Mouse (Mus musculus): ENCODE data around the gene Commd7.

The Commd7 gene

GRCm38 (mm10) chr2:153622449-153622848, 10.1 kb downstream of the Commd7 start:
- DNase-seq (ENCODE audit: low spot score in 2 of 2): no peak

GRCm38 (mm10) chr2:153618889-153619288, 13.7 kb downstream of the Commd7 start:
- DNase-seq (ENCODE audit: low spot score in 2 of 2): no peak

GRCm38 (mm10) chr2:153618439-153618838, 14.1 kb downstream of the Commd7 start:
- DNase-seq (ENCODE audit: low spot score in 2 of 2): no peak

- DNase-seq (ENCODE audit: low spot score in 2 of 2): no peak
Observed at GRCm38 (mm10) chr2:153616893-153617292, 15.7 kb downstream of the Commd7 start.

- no peak for DNase-seq (ENCODE audit: low spot score in 2 of 2)
Observed at GRCm38 (mm10) chr2:153612594-153613281, 19.8 kb downstream of the Commd7 start.

GRCm38 (mm10) chr2:153611743-153612142, 20.8 kb downstream of the Commd7 start:
- DNase-seq (ENCODE audit: low spot score in 2 of 2): no peak

- DNase-seq (ENCODE audit: low spot score in 2 of 2): no peak
Observed at GRCm38 (mm10) chr2:153611241-153611630, 21.3 kb downstream of the Commd7 start.

GRCm38 (mm10) chr2:153610426-153611240, 21.9 kb downstream of the Commd7 start:
- DNase-seq (ENCODE audit: low spot score in 2 of 2): no peak

GRCm38 (mm10) chr2:153609548-153609947, 23.0 kb downstream of the Commd7 start:
- DNase-seq (ENCODE audit: low spot score in 2 of 2): peak; percentile 18 to 81

- DNase-seq (ENCODE audit: low spot score in 2 of 2): no peak
Observed at GRCm38 (mm10) chr2:153609058-153609457, 23.5 kb downstream of the Commd7 start.

GRCm38 (mm10) chr2:153607870-153608515, 24.6 kb downstream of the Commd7 start:
- no peak for DNase-seq (ENCODE audit: low spot score in 2 of 2)

- no peak for DNase-seq (ENCODE audit: low spot score in 2 of 2)
Observed at GRCm38 (mm10) chr2:153606421-153606820, 26.2 kb downstream of the Commd7 start.

- DNase-seq (ENCODE audit: low spot score in 2 of 2): no peak
Observed at GRCm38 (mm10) chr2:153603724-153604123, 28.9 kb downstream of the Commd7 start.

GRCm38 (mm10) chr2:153600667-153601648, 31.6 kb downstream of the Commd7 start:
- DNase-seq (ENCODE audit: low spot score in 2 of 2): no peak

GRCm38 (mm10) chr2:153600021-153600666, 32.4 kb downstream of the Commd7 start:
- DNase-seq (ENCODE audit: low spot score in 2 of 2): no peak

- DNase-seq (ENCODE audit: low spot score in 2 of 2): no peak
Observed at GRCm38 (mm10) chr2:153597626-153598025, 35.0 kb downstream of the Commd7 start.

GRCm38 (mm10) chr2:153597014-153597413, 35.6 kb downstream of the Commd7 start:
- DNase-seq (ENCODE audit: low spot score in 2 of 2): no peak

GRCm38 (mm10) chr2:153594998-153595397, 37.6 kb downstream of the Commd7 start:
- DNase-seq (ENCODE audit: low spot score in 2 of 2): no peak

- no peak for DNase-seq (ENCODE audit: low spot score in 2 of 2)
Observed at GRCm38 (mm10) chr2:153593186-153593585, 39.4 kb downstream of the Commd7 start.

- no peak for DNase-seq (ENCODE audit: low spot score in 2 of 2)
Observed at GRCm38 (mm10) chr2:153592056-153593014, 40.2 kb downstream of the Commd7 start.
